Mouse (Mus musculus): ENCODE data around the gene Cdc14a.

DNA sequence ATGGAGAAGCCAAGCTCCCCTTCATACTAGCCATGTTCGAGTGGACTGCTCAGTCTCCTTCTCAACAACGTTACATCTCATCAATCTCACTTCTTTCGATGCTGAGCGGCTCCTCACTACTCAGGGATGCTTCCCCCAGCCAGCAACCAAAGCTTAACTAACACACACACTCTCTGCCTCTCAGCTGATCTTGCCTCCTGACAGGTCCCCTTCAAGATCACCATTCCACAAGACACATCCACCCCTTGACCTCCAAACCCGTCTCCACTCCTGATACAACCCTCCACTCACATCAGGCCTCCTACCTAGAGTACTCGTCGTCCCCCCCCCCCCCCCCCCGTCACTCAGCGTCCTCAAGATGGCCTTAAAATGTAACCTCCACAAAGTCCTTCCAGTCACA is 18.3 kb downstream of the Cdc14a start:
- TF ChIP-seq CTCF (conservative IDR thresholded peaks at IDR 0.05; ENCODE audit: low read length), result no peak
- TF ChIP-seq NANOG (IDR thresholded peaks at IDR 0.05; ENCODE audit: borderline replicate concordance, low read length), result no peak

Measured in E14TG2a.4 (cell line).